Mouse (Mus musculus): ENCODE measurements at regions not wholly inside any gene's neighbourhood (a gene's known extent, or its start where the extent isn't known, plus 50 kb on each side); places are given as distances from the start of the nearest gene placed in this dataset.

- no peak for DNase-seq (ENCODE audit: low spot score in 2 of 2)
Observed at GRCm38 (mm10) chr13:103472216-103472615, 137.9 kb upstream of the Mast4 start.

GRCm38 (mm10) chr13:103470141-103470540, 135.8 kb upstream of the Mast4 start:
- DNase-seq (ENCODE audit: low spot score in 2 of 2) = no peak

- no peak for DNase-seq (ENCODE audit: low spot score in 2 of 2)
Observed at GRCm38 (mm10) chr13:103460499-103460898, 126.2 kb upstream of the Mast4 start.

GRCm38 (mm10) chr13:103459486-103460147, 125.3 kb upstream of the Mast4 start:
- DNase-seq (ENCODE audit: low spot score in 2 of 2) = no peak

GRCm38 (mm10) chr13:103452837-103453236, 118.5 kb upstream of the Mast4 start:
- DNase-seq (ENCODE audit: low spot score in 2 of 2) = no peak

- no peak for DNase-seq (ENCODE audit: low spot score in 2 of 2)
Observed at GRCm38 (mm10) chr13:103430589-103430988, 96.3 kb upstream of the Mast4 start.

- DNase-seq (ENCODE audit: low spot score in 2 of 2) = no peak
Observed at GRCm38 (mm10) chr13:103424011-103424410, 89.7 kb upstream of the Mast4 start.

- DNase-seq (ENCODE audit: low spot score in 2 of 2) = no peak
Observed at GRCm38 (mm10) chr13:103423417-103423816, 89.1 kb upstream of the Mast4 start.

GRCm38 (mm10) chr13:103422997-103423396, 88.7 kb upstream of the Mast4 start:
- no peak for DNase-seq (ENCODE audit: low spot score in 2 of 2)

- DNase-seq (ENCODE audit: low spot score in 2 of 2) = no peak
Observed at GRCm38 (mm10) chr13:103419146-103419545, 84.8 kb upstream of the Mast4 start.

GRCm38 (mm10) chr13:103417256-103417655, 83.0 kb upstream of the Mast4 start:
- no peak for DNase-seq (ENCODE audit: low spot score in 2 of 2)

GRCm38 (mm10) chr13:103415335-103415734, 81.0 kb upstream of the Mast4 start:
- DNase-seq (ENCODE audit: low spot score in 2 of 2) = no peak

- DNase-seq (ENCODE audit: low spot score in 2 of 2) = no peak
Observed at GRCm38 (mm10) chr13:103412566-103412965, 78.3 kb upstream of the Mast4 start.

GRCm38 (mm10) chr13:103409286-103409685, 75.0 kb upstream of the Mast4 start:
- no peak for DNase-seq (ENCODE audit: low spot score in 2 of 2)

- DNase-seq (ENCODE audit: low spot score in 2 of 2) = no peak
Observed at GRCm38 (mm10) chr13:103396526-103397020, 62.3 kb upstream of the Mast4 start.

- DNase-seq (ENCODE audit: low spot score in 2 of 2) = no peak
Observed at GRCm38 (mm10) chr13:103396099-103396498, 61.8 kb upstream of the Mast4 start.

GRCm38 (mm10) chr13:103392581-103392980, 58.3 kb upstream of the Mast4 start:
- no peak for DNase-seq (ENCODE audit: low spot score in 2 of 2)

- DNase-seq (ENCODE audit: low spot score in 2 of 2) = no peak
Observed at GRCm38 (mm10) chr13:103391396-103391795, 57.1 kb upstream of the Mast4 start.

- DNase-seq (ENCODE audit: low spot score in 2 of 2) = no peak
Observed at GRCm38 (mm10) chr13:103390991-103391390, 56.7 kb upstream of the Mast4 start.

- DNase-seq (ENCODE audit: low spot score in 2 of 2) = no peak
Observed at GRCm38 (mm10) chr13:103386948-103387347, 52.7 kb upstream of the Mast4 start.

Measured in spleen, postnatal 36 days (tissue).